Mouse (Mus musculus) urinary bladder, postnatal 36 days (tissue): ENCODE data around the gene Mta2.
A peak's percentile ranks its signal among the peaks of the same experiment; 100 is the strongest.
"Not testable (repeated sequence)": the region's sequence is repeated elsewhere in the genome, so short reads cannot be mapped to it uniquely, and the experiment has no call there.

Experiments
- DNase-seq, 2 experiments: peaks; one replicate each; pipeline ENCODE4 v3.0.0; 2022; ENCODE audit warnings: low spot score in 2 of 2, mixed read lengths in 1 of 2

The Mta2 gene

GRCm38 (mm10) chr19:8941515-8942217 is at the start of gene Mta2:
Gene Mta2 (plus strand): TSS chr19:8941875.
- DNase-seq, result peak; percentile 96

- DNase-seq, result peak; percentile 75 to 85
Measured at GRCm38 (mm10) chr19:8892829-8893766, 48.6 kb upstream of the Mta2 start, which contains the start of gene Ints5. Gene Ints5 (plus strand): TSS chr19:8893005.

- no peak for DNase-seq
Measured at GRCm38 (mm10) chr19:8895397-8895960, 46.2 kb upstream of the Mta2 start.

- not testable (repeated sequence) for DNase-seq
Measured at GRCm38 (mm10) chr19:8896231-8896630, 45.4 kb upstream of the Mta2 start.

GRCm38 (mm10) chr19:8897211-8897864 is 44.3 kb upstream of the Mta2 start:
- peak in 1 of 2 experiments; percentile 50 for DNase-seq

GRCm38 (mm10) chr19:8897865-8898495 is 43.7 kb upstream of the Mta2 start, which contains the start of gene Ganab:
Gene Ganab (plus strand): TSS chr19:8898071.
- peak; percentile 90 to 96 for DNase-seq

GRCm38 (mm10) chr19:8898576-8898975 is 43.1 kb upstream of the Mta2 start:
- no peak for DNase-seq

- DNase-seq, result no peak
Measured at GRCm38 (mm10) chr19:8899079-8899478, 42.6 kb upstream of the Mta2 start.

GRCm38 (mm10) chr19:8903412-8903811 is 38.3 kb upstream of the Mta2 start:
- DNase-seq, result no peak

GRCm38 (mm10) chr19:8908531-8908930 is 33.1 kb upstream of the Mta2 start:
- DNase-seq, result no peak

GRCm38 (mm10) chr19:8911810-8912209 is 29.9 kb upstream of the Mta2 start:
- no peak for DNase-seq

GRCm38 (mm10) chr19:8914212-8914611 is 27.5 kb upstream of the Mta2 start:
- no peak for DNase-seq

GRCm38 (mm10) chr19:8919000-8919399 is 22.7 kb upstream of the Mta2 start:
- no peak for DNase-seq

- DNase-seq, result no peak
Measured at GRCm38 (mm10) chr19:8919684-8920072, 22.0 kb upstream of the Mta2 start.

GRCm38 (mm10) chr19:8920073-8920736 is 21.5 kb upstream of the Mta2 start, which contains the start of gene B3gat3:
Gene B3gat3 (plus strand): TSS chr19:8920374.
- DNase-seq, result peak; percentile 95 to 97

- DNase-seq, result no peak
Measured at GRCm38 (mm10) chr19:8920836-8921291, 20.8 kb upstream of the Mta2 start.

- DNase-seq, result no peak
Measured at GRCm38 (mm10) chr19:8921741-8922140, 19.9 kb upstream of the Mta2 start.

GRCm38 (mm10) chr19:8926766-8927165 is 14.9 kb upstream of the Mta2 start:
- DNase-seq, result no peak

- no peak for DNase-seq
Measured at GRCm38 (mm10) chr19:8927891-8928525, 13.7 kb upstream of the Mta2 start.

- DNase-seq, result no peak
Measured at GRCm38 (mm10) chr19:8928689-8929223, 12.9 kb upstream of the Mta2 start.
